Mouse (Mus musculus) limb, embryonic 13.5 days (tissue): ENCODE measurements at regions not wholly inside any gene's neighbourhood (a gene's known extent, or its start where the extent isn't known, plus 50 kb on each side); places are given as distances from the start of the nearest gene placed in this dataset.
A peak's percentile ranks its signal among the peaks of the same experiment; 100 is the strongest.
"Not testable (repeated sequence)": the region's sequence is repeated elsewhere in the genome, so short reads cannot be mapped to it uniquely, and the experiment has no call there.

Experiments
- ATAC-seq: fragments of 200-750 bp; cut with Nextera tagmentation; 2 replicates; pipeline ENCODE4 v1.8.0; 2017; ENCODE audit warnings: low read depth, moderate number of reproducible peaks, moderate TSS enrichment; ENCODE audit not compliant: low FRiP score
- H3K27ac ChIP-seq: fragments of 300-500 bp; sonication (generic); 2 replicates; pipeline ENCODE4 v1.5.1; 2015; ENCODE audit warnings: inconsistent platforms, mild to moderate bottlenecking, moderate library complexity
- H3K27me3 ChIP-seq: fragments of 300-500 bp; sonication (generic); 2 replicates; pipeline ENCODE4 v1.6.1; 2015; ENCODE audit warnings: mild to moderate bottlenecking, inconsistent platforms
- H3K36me3 ChIP-seq: fragments of 300-500 bp; sonication (generic); 2 replicates; pipeline ENCODE4 v1.6.1; 2015; ENCODE audit warnings: inconsistent platforms, mild to moderate bottlenecking, moderate library complexity
- H3K4me1 ChIP-seq: fragments of 300-500 bp; sonication (generic); 2 replicates; pipeline ENCODE4 v1.6.1; 2015; ENCODE audit warnings: inconsistent platforms
- H3K4me2 ChIP-seq: fragments of 300-500 bp; sonication (generic); replicated peaks from 2 replicates; pipeline ENCODE4 v1.6.1; 2015; ENCODE audit warnings: inconsistent platforms, mild to moderate bottlenecking, moderate library complexity
- H3K4me3 ChIP-seq: fragments of 300-500 bp; sonication (generic); 2 replicates; pipeline ENCODE4 v1.5.1; 2015; ENCODE audit warnings: moderate library complexity, mild to moderate bottlenecking, inconsistent platforms
- H3K9ac ChIP-seq: fragments of 300-500 bp; sonication (generic); 2 replicates; pipeline ENCODE4 v1.6.1; 2015; ENCODE audit warnings: mild to moderate bottlenecking, inconsistent platforms
- H3K9me3 ChIP-seq: fragments of 300-500 bp; sonication (generic); 2 replicates; pipeline ENCODE4 v1.6.1; 2016; ENCODE audit warnings: inconsistent platforms
- WGBS: fragments of 180-500 bp; shearing (Covaris S2); methylation state at CpG from one replicate; pipeline ENCODE4 v1.1.7; 2015; 5-methylcytosine and 5-hydroxymethylcytosine counted together

GRCm38 (mm10) chr7:62179387-62179786, 167.0 kb upstream of the Ndn start:
- H3K36me3 ChIP-seq, result 0 out of 2 replicates have a peak, but pooled peaks cover 3% of the 10 kb centered on the region
- 50% methylated on average over 2 of the region's 2 CpGs for WGBS
- no peak overlapping the region for H3K9ac ChIP-seq
- H3K9me3 ChIP-seq, result no peaks in the 10 kb centered on the region; the same call in 1 of the 2 replicates
- no peaks in the 10 kb centered on the region for H3K4me1 ChIP-seq
- H3K4me2 ChIP-seq, result no peak overlapping the region
- H3K27me3 ChIP-seq, result no peaks in the 10 kb centered on the region
- H3K4me3 ChIP-seq, result no peak overlapping the region
- no peak overlapping the region for H3K27ac ChIP-seq
- ATAC-seq, result no peak

- ATAC-seq, result no peak
- H3K4me3 ChIP-seq, result peak overlapping the region; percentile 25
- peak overlapping the region; percentile 57 for H3K4me2 ChIP-seq
- H3K4me1 ChIP-seq, result no peaks in the 10 kb centered on the region
- H3K36me3 ChIP-seq, result 0 out of 2 replicates have a peak, but pooled peaks cover 4% of the 10 kb centered on the region
- H3K9me3 ChIP-seq, result no peaks in the 10 kb centered on the region
- H3K27me3 ChIP-seq, result no peaks in the 10 kb centered on the region
- H3K9ac ChIP-seq, result no peak overlapping the region
- H3K27ac ChIP-seq, result no peak overlapping the region
Measured at GRCm38 (mm10) chr7:62208529-62208928, 137.8 kb upstream of the Ndn start.

GRCm38 (mm10) chr7:62209117-62209700, 137.2 kb upstream of the Ndn start:
- peak overlapping the region; percentile 50; the same call in 1 of the 2 replicates for H3K9ac ChIP-seq
- H3K9me3 ChIP-seq, result no peaks in the 10 kb centered on the region

GRCm38 (mm10) chr7:62225184-62225583, 121.2 kb upstream of the Ndn start:
- Histone ChIP-seq H3K27me3 (no peaks in the 10 kb centered on the region), H3K9me3 (0 out of 2 replicates have a peak, but pooled peaks cover 2% of the 10 kb centered on the region), H3K4me2 (peak overlapping the region; percentile 47), H3K27ac (no peak overlapping the region), H3K36me3 (no peaks in the 10 kb centered on the region), H3K4me3 (no peak overlapping the region), H3K4me1 (no peaks in the 10 kb centered on the region), H3K9ac (no peak overlapping the region)
- 34% methylated on average over 4 of the region's 4 CpGs for WGBS
- no peak; the same call in 1 of the 2 replicates for ATAC-seq

More at GRCm38 (mm10) chr7:62209117-62209700, 137.2 kb upstream of the Ndn start:
- Histone ChIP-seq H3K4me1 (no peaks in the 10 kb centered on the region), H3K27ac (no peak overlapping the region), H3K36me3 (no peaks in the 10 kb centered on the region), H3K27me3 (no peaks in the 10 kb centered on the region), H3K4me3 (peak overlapping the region; percentile 44), H3K4me2 (peak overlapping the region; percentile 45)
- 36% methylated on average over 12 of the region's 12 CpGs for WGBS
- peak; percentile 83 for ATAC-seq

- H3K9ac ChIP-seq, result no peak overlapping the region
- no peaks in the 10 kb centered on the region for H3K36me3 ChIP-seq
- no peak overlapping the region for H3K27ac ChIP-seq
- no peaks in the 10 kb centered on the region for H3K4me1 ChIP-seq
- ATAC-seq, result no peak
- 0 out of 2 replicates have a peak, but pooled peaks cover 3% of the 10 kb centered on the region for H3K9me3 ChIP-seq
- H3K4me3 ChIP-seq, result no peak overlapping the region
- 3% methylated on average over 1 of the region's 1 CpGs for WGBS
- H3K27me3 ChIP-seq, result no peaks in the 10 kb centered on the region
- no peak overlapping the region for H3K4me2 ChIP-seq
Measured at GRCm38 (mm10) chr7:62227727-62228126, 118.6 kb upstream of the Ndn start.

- peak overlapping the region; percentile 54 for H3K4me2 ChIP-seq
- H3K27me3 ChIP-seq, result no peaks in the 10 kb centered on the region
- H3K27ac ChIP-seq, result peak overlapping the region; percentile 86
- H3K4me1 ChIP-seq, result no peaks in the 10 kb centered on the region
- no peaks in the 10 kb centered on the region for H3K36me3 ChIP-seq
- 0 out of 2 replicates have a peak, but pooled peaks cover 3% of the 10 kb centered on the region for H3K9me3 ChIP-seq
- H3K9ac ChIP-seq, result peak overlapping the region; percentile 13; the same call in 1 of the 2 replicates
- 0 out of 2 replicates have a peak overlapping the region, but pooled peaks have one; percentile 17 for H3K4me3 ChIP-seq
- WGBS, result 15% methylated on average over 2 of the region's 2 CpGs
- peak; percentile 29 for ATAC-seq
Measured at GRCm38 (mm10) chr7:62230713-62231112, 115.7 kb upstream of the Ndn start.

- peak overlapping the region; percentile 17; the same call in 1 of the 2 replicates for H3K4me3 ChIP-seq
- H3K36me3 ChIP-seq, result no peaks in the 10 kb centered on the region
- WGBS, result 17% methylated on average over 13 of the region's 13 CpGs
- H3K4me2 ChIP-seq, result peak overlapping the region; percentile 54
- peak overlapping the region; percentile 13; the same call in 1 of the 2 replicates for H3K9ac ChIP-seq
- peak overlapping the region; percentile 86 for H3K27ac ChIP-seq
- ATAC-seq, result peak; percentile 94
- H3K9me3 ChIP-seq, result 0 out of 2 replicates have a peak, but pooled peaks cover 3% of the 10 kb centered on the region
- H3K27me3 ChIP-seq, result no peaks in the 10 kb centered on the region
- H3K4me1 ChIP-seq, result no peaks in the 10 kb centered on the region
Measured at GRCm38 (mm10) chr7:62231120-62231574, 115.2 kb upstream of the Ndn start.

- H3K9ac ChIP-seq, result no peak overlapping the region
- H3K27ac ChIP-seq, result peak overlapping the region; percentile 86
- H3K4me3 ChIP-seq, result no peak overlapping the region
- H3K4me2 ChIP-seq, result peak overlapping the region; percentile 54
- 40% methylated on average over 5 of the region's 5 CpGs for WGBS
- no peaks in the 10 kb centered on the region for H3K36me3 ChIP-seq
- 0 out of 2 replicates have a peak, but pooled peaks cover 3% of the 10 kb centered on the region for H3K9me3 ChIP-seq
- no peaks in the 10 kb centered on the region for H3K4me1 ChIP-seq
- ATAC-seq, result peak; percentile 30
- H3K27me3 ChIP-seq, result no peaks in the 10 kb centered on the region
Measured at GRCm38 (mm10) chr7:62232076-62232475, 114.3 kb upstream of the Ndn start.

GRCm38 (mm10) chr7:62234037-62234436, 112.3 kb upstream of the Ndn start:
- Histone ChIP-seq H3K4me2 (no peak overlapping the region; the same call in 1 of the 2 replicates), H3K4me1 (no peaks in the 10 kb centered on the region), H3K9ac (no peak overlapping the region), H3K4me3 (no peak overlapping the region), H3K27me3 (no peaks in the 10 kb centered on the region), H3K9me3 (0 out of 2 replicates have a peak, but pooled peaks cover 3% of the 10 kb centered on the region), H3K27ac (no peak overlapping the region), H3K36me3 (no peaks in the 10 kb centered on the region)
- ATAC-seq, result no peak
- 57% methylated on average over 6 of the region's 6 CpGs for WGBS

- 88% methylated on average over 1 of the region's 1 CpGs for WGBS
- H3K4me1 ChIP-seq, result no peaks in the 10 kb centered on the region
- H3K4me2 ChIP-seq, result no peak overlapping the region
- no peak for ATAC-seq
- H3K27ac ChIP-seq, result no peak overlapping the region
- 0 out of 2 replicates have a peak, but pooled peaks cover 3% of the 10 kb centered on the region for H3K9me3 ChIP-seq
- no peak overlapping the region for H3K9ac ChIP-seq
- H3K27me3 ChIP-seq, result no peaks in the 10 kb centered on the region
- no peak overlapping the region for H3K4me3 ChIP-seq
- no peaks in the 10 kb centered on the region for H3K36me3 ChIP-seq
Measured at GRCm38 (mm10) chr7:62235766-62236165, 110.6 kb upstream of the Ndn start.

GRCm38 (mm10) chr7:62261688-62262114, 84.7 kb upstream of the Ndn start:
- no peaks in the 10 kb centered on the region; the same call in 1 of the 2 replicates for H3K9me3 ChIP-seq
- peak; percentile 51; the same call in 1 of the 2 replicates for ATAC-seq
- no peaks in the 10 kb centered on the region for H3K27me3 ChIP-seq
- H3K36me3 ChIP-seq, result no peaks in the 10 kb centered on the region
- 36% methylated on average over 8 of the region's 8 CpGs for WGBS
- H3K4me2 ChIP-seq, result no peak overlapping the region
- no peak overlapping the region for H3K27ac ChIP-seq
- H3K4me3 ChIP-seq, result no peak overlapping the region
- H3K4me1 ChIP-seq, result no peaks in the 10 kb centered on the region
- H3K9ac ChIP-seq, result no peak overlapping the region

GRCm38 (mm10) chr7:62262174-62262573, 84.2 kb upstream of the Ndn start:
- not testable (repeated sequence) for H3K36me3 ChIP-seq, H3K4me2 ChIP-seq, H3K4me1 ChIP-seq, H3K4me3 ChIP-seq, ATAC-seq, H3K9ac ChIP-seq, H3K9me3 ChIP-seq, H3K27ac ChIP-seq, H3K27me3 ChIP-seq
- 45% methylated on average over 2 of the region's 2 CpGs for WGBS
